Mouse (Mus musculus) embryonic stem cell, embryonic (primary cell): Measurements from ENCODE around the gene Atp6v1b1.

Source experiments
- CTCF ChIA-PET, 4 experiments: fragments of 300-600 bp in 2 of 4; fragments of 350-600 bp in 2 of 4; sonication (Branson Sonifier 250); formaldehyde crosslinking; loops; one replicate each; lab custom pipeline; 2022; ENCODE audit warnings: inconsistent platforms in 2 of 4; lab: Charles Lee
- POLR2A ChIA-PET, 4 experiments: fragments of 300-600 bp in 2 of 4; fragments of 350-600 bp in 2 of 4; sonication (Branson Sonifier 250); formaldehyde crosslinking; loops; one replicate each; lab custom pipeline; 2022; ENCODE audit warnings: antibody characterized with exemption in 4 of 4, inconsistent platforms in 1 of 4; lab: Charles Lee

The Atp6v1b1 gene

GRCm38 (mm10) chr6:83711067-83711675, 31.6 kb upstream of the Atp6v1b1 start, which contains the start of gene Vax2:
TSS of gene Vax2 (plus strand) at chr6:83711264.
- POLR2A ChIA-PET, result interaction anchor here (0.6 to 16.6 kb wide), 26 partner anchors 9 to 1316 kb away, joined by 3 to 218 read pairs (median 4); partner anchors contain the start of genes Nagk (in 2 of the 4), Dguok (in 1 of the 4), Paip2b (in 1 of the 4) and Tex261 (in 1 of the 4)
- CTCF ChIA-PET, result interaction anchor here in 3 of 4 experiments (0.5 to 2.4 kb wide), 31 partner anchors 8 to 881 kb away, joined by 3 to 27 read pairs (median 5); no protein-coding TSS in a partner anchor

- ChIA-PET CTCF (interaction anchor here (0.6 to 2.4 kb wide), 17 partner anchors 9 to 447 kb away, joined by 3 to 27 read pairs (median 5); partner anchors contain the start of gene Tex261 (in 1 of the 4)), POLR2A (interaction anchor here in 2 of 4 experiments (0.6 to 16.6 kb wide), 17 partner anchors 10 to 394 kb away, joined by 3 to 218 read pairs (median 4); partner anchors contain the start of genes Dguok (in 1 of the 2), Nagk (in 1 of the 2), Paip2b (in 1 of the 2) and Tex261 (in 1 of the 2))
These were observed 30.9 kb upstream of the Atp6v1b1 start for GRCm38 (mm10) chr6:83711725-83712475.

- POLR2A ChIA-PET, result interaction anchor here in 2 of 4 experiments (0.8 to 16.6 kb wide), 5 partner anchors 14 to 396 kb away, joined by 3 to 218 read pairs (median 3); partner anchors contain the start of gene Atp6v1b1 (in 1 of the 2)
- CTCF ChIA-PET, result interaction anchor here in 3 of 4 experiments (0.6 to 2.5 kb wide), 5 partner anchors 8 to 20 kb away, joined by 3 to 10 read pairs (median 3); no protein-coding TSS in a partner anchor
These were observed 29.3 kb upstream of the Atp6v1b1 start for GRCm38 (mm10) chr6:83713271-83714136.

DNA sequence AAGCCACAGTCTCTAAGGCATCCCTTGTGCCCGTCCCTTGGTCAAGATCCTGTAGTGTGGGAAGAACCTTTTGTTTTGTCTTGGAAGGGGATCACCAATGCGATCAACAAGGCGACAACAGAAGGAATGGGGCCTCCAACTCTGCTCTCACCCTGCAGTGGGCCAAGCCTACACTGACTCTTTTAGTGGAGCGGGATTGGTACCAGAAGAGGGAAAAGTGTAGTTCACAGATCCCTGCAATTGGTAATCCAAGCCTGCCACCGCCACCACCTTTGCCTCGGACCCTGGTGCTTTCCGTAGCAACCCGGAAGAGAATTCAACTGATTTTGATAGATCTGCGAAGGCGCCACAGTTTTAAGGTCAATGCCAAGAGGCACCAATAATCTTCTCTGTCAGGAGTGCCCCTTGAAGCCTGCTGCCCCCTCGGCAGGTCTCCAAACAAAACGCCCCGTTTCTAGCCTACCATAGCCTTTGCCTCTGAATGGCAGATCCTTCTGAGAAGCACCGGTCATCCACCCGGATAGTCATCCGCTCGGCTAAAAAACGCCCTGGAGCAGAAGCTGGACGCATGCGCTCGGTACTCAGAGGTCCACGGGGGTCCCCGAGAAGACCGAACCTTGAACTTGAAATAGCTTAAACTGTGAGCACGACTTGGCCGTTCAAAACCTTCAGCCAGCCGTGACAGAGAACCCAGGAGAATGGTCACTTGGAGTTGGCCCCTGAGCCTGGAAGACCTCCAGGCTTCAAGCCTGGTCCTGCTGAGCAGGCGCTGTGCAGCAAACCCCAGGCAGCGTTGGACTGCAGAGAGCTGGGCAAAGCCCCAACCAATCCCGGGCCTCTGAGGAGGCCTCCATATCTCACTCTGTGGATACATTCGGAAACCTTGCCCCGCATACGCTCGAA, 28.3 kb upstream of the Atp6v1b1 start:
- POLR2A ChIA-PET, result interaction anchor here in 3 of 4 experiments (0.6 to 16.6 kb wide), 7 partner anchors 9 to 397 kb away, joined by 3 to 218 read pairs (median 3); no protein-coding TSS in a partner anchor
- CTCF ChIA-PET, result interaction anchor here (0.6 to 2.5 kb wide), 12 partner anchors 9 to 37 kb away, joined by 3 to 10 read pairs (median 3); no protein-coding TSS in a partner anchor

- ChIA-PET POLR2A (interaction anchor here in 3 of 4 experiments (0.7 to 16.6 kb wide), 8 partner anchors 10 to 398 kb away, joined by 3 to 218 read pairs (median 3); partner anchors contain the start of genes Ankrd53 (in 1 of the 3) and Nagk (in 1 of the 3)), CTCF (interaction anchor here (0.6 to 2.6 kb wide), 9 partner anchors 11 to 22 kb away, joined by 3 to 14 read pairs (median 3); no protein-coding TSS in a partner anchor)
These were observed 27.2 kb upstream of the Atp6v1b1 start for GRCm38 (mm10) chr6:83715461-83716196.

DNA sequence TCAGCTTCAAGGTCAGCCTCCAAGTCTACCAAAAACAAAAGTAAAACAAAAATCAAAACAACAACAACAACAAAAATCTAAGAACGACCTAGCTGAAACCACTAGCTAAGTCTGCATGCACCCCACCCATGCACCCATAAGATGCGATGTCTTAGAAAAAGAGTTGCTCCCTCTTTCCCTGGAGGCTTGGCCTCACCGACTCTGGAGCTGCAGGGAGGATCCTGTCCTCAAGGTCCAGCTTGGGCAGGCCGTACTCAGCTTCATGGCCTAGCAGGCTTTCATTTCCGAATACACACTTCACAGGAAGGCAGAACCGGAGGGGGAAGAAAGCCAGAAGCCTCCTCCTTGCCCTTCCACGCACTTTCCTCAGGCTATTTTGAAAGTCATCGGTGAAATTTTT, 25.8 kb upstream of the Atp6v1b1 start:
- ChIA-PET POLR2A (interaction anchor here in 3 of 4 experiments (0.6 to 16.6 kb wide), 11 partner anchors 10 to 480 kb away, joined by 3 to 218 read pairs (median 4); partner anchors contain the start of genes Ankrd53 (in 1 of the 3) and Nagk (in 1 of the 3)), CTCF (interaction anchor here (0.6 to 2.7 kb wide), 11 partner anchors 9 to 59 kb away, joined by 3 to 14 read pairs (median 6); partner anchors contain the start of genes Atp6v1b1 (in 1 of the 4) and Tex261 (in 1 of the 4))

GRCm38 (mm10) chr6:83722526-83722925, 20.3 kb upstream of the Atp6v1b1 start:
- POLR2A ChIA-PET, result interaction anchor here in 2 of 4 experiments (1.0 to 1.7 kb wide), 4 partner anchors 10 to 405 kb away, joined by 3 to 6 read pairs (median 4); partner anchors contain the start of gene Vax2 (in 1 of the 2)
- CTCF ChIA-PET, result interaction anchor here in 3 of 4 experiments (0.6 to 2.3 kb wide), 6 partner anchors 8 to 32 kb away, joined by 3 to 8 read pairs (median 4); no protein-coding TSS in a partner anchor

- ChIA-PET CTCF (interaction anchor here in 3 of 4 experiments (0.6 to 3.2 kb wide), 9 partner anchors 16 to 165 kb away, joined by 3 to 27 read pairs (median 15); partner anchors contain the start of gene Vax2 (in 1 of the 3)), POLR2A (interaction anchor here in 2 of 4 experiments (0.6 to 3.1 kb wide), 6 partner anchors 10 to 30 kb away, joined by 3 to 11 read pairs (median 5); partner anchors contain the start of gene Vax2 (in 1 of the 2))
These were observed 15.6 kb upstream of the Atp6v1b1 start for GRCm38 (mm10) chr6:83727178-83727577.

DNA sequence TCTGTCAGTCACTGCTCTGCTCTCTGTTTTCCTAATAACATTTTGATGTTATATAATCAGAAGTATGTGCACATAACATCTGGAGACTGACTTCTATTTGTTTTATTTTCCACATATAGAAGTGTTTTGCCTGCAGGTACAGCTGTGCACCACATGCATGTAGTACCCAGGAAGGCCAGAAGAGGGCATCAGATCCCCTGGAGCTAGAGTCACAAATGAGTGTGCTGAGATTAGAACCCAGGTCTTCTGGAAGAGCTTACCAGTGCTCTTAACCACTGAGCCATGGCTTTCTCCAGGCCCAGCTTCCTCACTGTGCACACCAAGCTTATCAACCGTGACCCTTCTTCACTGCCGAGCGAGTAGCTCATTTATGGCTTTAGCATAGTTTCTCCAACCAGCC, 14.3 kb upstream of the Atp6v1b1 start:
- POLR2A ChIA-PET, result interaction anchor here in 3 of 4 experiments (0.8 to 3.1 kb wide), 17 partner anchors 9 to 103 kb away, joined by 3 to 16 read pairs (median 4); partner anchors contain the start of genes Nagk (in 1 of the 3), Paip2b (in 1 of the 3) and Vax2 (in 1 of the 3)
- CTCF ChIA-PET, result interaction anchor here (0.6 to 5.2 kb wide), 74 partner anchors 9 to 502 kb away, joined by 3 to 56 read pairs (median 4); partner anchors contain the start of genes Atp6v1b1 (in 3 of the 4), Tex261 (in 3 of the 4), Vax2 (in 2 of the 4) and Ankrd53 (in 1 of the 4)

- CTCF ChIA-PET, result interaction anchor here (0.5 to 5.2 kb wide), 49 partner anchors 8 to 404 kb away, joined by 3 to 56 read pairs (median 6); partner anchors contain the start of genes Tex261 (in 2 of the 4), Vax2 (in 2 of the 4), Ankrd53 (in 1 of the 4) and Atp6v1b1 (in 1 of the 4)
- POLR2A ChIA-PET, result interaction anchor here in 2 of 4 experiments (0.8 to 3.1 kb wide), 7 partner anchors 9 to 74 kb away, joined by 3 to 16 read pairs (median 7); partner anchors contain the start of gene Vax2 (in 1 of the 2)
These were observed 13.3 kb upstream of the Atp6v1b1 start for GRCm38 (mm10) chr6:83729350-83729970.

- ChIA-PET POLR2A (interaction anchor here in 3 of 4 experiments (0.7 to 1.6 kb wide), 13 partner anchors 11 to 137 kb away, joined by 3 to 8 read pairs (median 3); partner anchors contain the start of genes Atp6v1b1 (in 2 of the 3), Nagk (in 1 of the 3) and Paip2b (in 1 of the 3)), CTCF (interaction anchor here (0.5 to 5.2 kb wide), 77 partner anchors 8 to 1556 kb away, joined by 3 to 56 read pairs (median 4); partner anchors contain the start of genes Atp6v1b1 (in 4 of the 4), Tex261 (in 3 of the 4), Vax2 (in 2 of the 4) and Ankrd53 (in 1 of the 4))
These were observed 11.7 kb upstream of the Atp6v1b1 start for GRCm38 (mm10) chr6:83731128-83731527.

DNA sequence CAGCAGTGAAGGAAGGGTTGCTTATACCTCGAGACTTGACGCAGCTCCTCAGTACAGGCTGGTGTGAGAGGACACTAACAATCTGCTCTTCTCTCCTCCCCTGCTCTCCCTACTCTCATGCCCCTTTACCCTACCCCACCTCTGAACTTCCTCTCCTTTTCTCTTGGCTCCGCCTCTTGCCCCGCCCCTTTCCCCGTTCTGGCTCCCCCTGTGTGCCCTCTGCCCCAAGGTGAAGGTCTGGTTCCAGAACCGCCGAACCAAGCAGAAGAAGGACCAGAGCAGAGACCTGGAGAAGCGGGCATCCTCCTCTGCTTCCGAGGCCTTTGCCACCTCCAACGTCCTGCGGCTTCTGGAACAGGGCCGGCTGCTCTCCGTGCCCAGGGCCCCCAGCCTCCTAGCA, 5.5 kb upstream of the Atp6v1b1 start:
- CTCF ChIA-PET, result interaction anchor here (0.5 to 1.8 kb wide), 8 partner anchors 8 to 1587 kb away, joined by 3 to 9 read pairs (median 4); no protein-coding TSS in a partner anchor
- POLR2A ChIA-PET, result interaction anchor here in 2 of 4 experiments (0.5 to 2.2 kb wide), 7 partner anchors 9 to 983 kb away, joined by 3 to 9 read pairs (median 4); no protein-coding TSS in a partner anchor

GRCm38 (mm10) chr6:83738596-83738995, 4.2 kb upstream of the Atp6v1b1 start:
- CTCF ChIA-PET, result interaction anchor here in 2 of 4 experiments (0.6 to 1.8 kb wide), 6 partner anchors 10 to 45 kb away, joined by 3 to 9 read pairs (median 4); partner anchors contain the start of gene Tex261 (in 1 of the 2)
- POLR2A ChIA-PET, result interaction anchor here in 2 of 4 experiments (0.7 to 2.2 kb wide), 5 partner anchors 9 to 41 kb away, joined by 3 to 9 read pairs (median 4); no protein-coding TSS in a partner anchor
